Mouse (Mus musculus): ENCODE results near the gene Smu1. TPM values are rescaled to one million over a fixed set of nuclear protein-coding genes. Genes with fewer than 3 reads are reported as not detected.

Gene Smu1
- 10 to 100 TPM; 31.5 to 31.8 TPM for total RNA-seq (2021)

DNA sequence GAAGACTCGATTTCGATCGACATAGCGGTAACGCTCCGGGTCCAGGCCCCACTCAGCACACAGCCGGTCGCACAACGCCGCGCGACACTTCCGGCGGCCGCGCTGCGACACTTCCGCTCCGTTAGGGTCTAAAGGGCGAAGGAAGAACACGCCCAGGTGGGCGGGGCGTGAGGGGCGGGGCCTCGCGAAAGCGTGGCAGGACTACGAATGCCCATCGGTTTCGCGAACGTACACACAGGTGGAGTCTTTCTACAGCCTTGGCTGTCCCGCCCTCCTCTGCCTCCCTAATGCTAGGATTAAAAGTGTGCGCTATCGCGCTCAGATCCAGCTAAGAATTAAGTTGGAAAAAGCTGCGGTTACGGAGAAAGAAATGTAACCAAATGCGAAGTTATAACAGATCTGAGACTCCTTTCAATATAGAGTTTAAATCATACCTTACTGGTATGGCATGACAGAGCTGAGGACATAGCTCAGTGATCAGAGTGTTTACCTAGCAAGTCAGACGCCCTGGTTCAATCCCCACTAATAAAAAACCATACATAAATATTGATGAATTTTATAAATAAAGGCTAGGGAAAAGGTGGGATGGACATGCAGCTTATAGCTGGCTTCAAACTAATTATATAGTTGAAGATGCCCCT is at the start of gene Smu1:
Gene Smu1 (minus strand): TSS at position 144 of the 641 bp plus-strand sequence.
- intact Hi-C loops (cut with DNase I): loop anchor here (2.0 kb wide), 1 partner anchor 31 kb away; no protein-coding TSS in a partner anchor
- peak; percentile 90 for DNase-seq (ENCODE audit: low spot score)

DNA sequence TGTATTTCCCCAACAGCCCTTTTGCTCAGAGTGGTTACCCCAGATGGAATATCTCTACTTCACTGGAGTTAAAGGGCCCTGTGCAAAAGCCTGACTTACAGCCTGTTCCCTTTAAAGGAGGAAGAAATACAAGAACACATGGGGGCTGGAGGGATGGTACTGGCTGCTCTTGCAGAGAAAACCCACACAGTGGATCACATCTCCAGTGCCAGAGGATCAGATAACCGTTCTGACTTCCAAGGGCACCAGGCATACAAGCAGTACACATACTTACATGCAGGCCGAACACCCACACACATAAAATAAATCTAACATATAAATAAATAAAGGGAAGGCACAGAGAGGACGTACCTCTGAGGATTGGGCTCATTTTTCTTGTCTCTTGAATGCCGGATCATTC is 49.7 kb upstream of the Smu1 start:
- no peak for DNase-seq (ENCODE audit: low spot score)
- intact Hi-C loops (cut with DNase I): no loop called here

DNA sequence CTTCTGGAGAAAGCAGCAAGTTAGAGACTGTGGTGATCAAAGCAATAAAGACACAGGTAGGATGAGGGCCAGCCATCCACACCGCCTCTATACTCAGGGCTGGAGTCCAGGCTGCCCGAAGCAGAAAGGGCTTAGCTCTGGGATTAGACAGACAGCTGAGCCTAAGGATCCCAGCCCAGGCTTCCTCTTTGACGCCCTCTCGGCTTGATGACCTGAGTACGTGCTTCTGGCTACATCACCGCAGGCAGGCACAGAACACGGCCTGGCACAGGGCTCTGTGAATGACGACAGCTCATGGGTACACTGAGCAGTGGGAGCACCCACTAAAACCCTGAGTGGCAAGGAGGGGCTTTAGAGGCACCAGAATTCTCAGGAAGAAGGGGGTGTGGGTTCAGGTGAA is 47.7 kb upstream of the Smu1 start:
- intact Hi-C loops (cut with DNase I): no loop called here
- DNase-seq (ENCODE audit: low spot score): no peak

DNA sequence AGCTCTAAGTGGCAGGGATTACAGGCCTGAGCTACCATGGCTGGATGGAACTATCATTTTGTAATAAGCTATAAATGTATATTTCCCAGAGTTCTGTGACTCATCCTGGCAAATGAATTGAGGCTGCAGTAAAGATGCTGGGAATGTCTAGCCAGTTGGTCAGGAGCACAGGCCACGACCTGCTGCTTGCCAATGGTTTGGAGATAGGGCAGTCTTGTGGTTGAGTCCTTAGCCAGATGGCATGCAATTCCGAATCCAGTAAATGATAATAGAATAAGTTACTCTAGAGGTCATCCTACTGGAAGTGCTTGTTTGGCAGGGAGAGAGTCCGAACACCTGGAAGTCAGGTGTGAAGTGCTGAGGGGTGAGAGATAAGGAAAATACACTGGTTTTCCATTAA is 45.1 kb upstream of the Smu1 start:
- DNase-seq (ENCODE audit: low spot score): no peak

DNA sequence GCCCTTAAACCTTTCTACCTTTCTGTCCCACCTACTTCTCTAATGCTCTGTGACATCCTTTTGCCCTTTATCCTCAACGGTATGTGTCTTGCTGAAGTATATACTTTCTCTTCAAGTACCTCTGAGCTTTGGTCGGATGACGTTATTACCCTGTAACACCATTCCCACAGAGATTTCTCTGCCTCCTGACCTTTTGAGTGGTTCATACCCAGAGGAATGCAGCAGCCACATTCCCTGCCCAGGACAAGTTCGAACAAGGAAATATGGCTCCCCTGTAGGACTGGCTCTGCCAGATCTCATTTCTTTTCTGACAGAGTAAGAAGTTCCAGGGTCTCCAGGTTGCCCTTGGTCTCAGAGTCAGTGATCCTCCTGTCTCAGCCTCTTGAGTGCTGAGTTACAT is 44.2 kb upstream of the Smu1 start:
- intact Hi-C loops (cut with DNase I): no loop called here
- DNase-seq (ENCODE audit: low spot score): no peak

More for the DNA sequence above, 45.1 kb upstream of the Smu1 start:
- intact Hi-C loops (cut with DNase I): no loop called here

DNA sequence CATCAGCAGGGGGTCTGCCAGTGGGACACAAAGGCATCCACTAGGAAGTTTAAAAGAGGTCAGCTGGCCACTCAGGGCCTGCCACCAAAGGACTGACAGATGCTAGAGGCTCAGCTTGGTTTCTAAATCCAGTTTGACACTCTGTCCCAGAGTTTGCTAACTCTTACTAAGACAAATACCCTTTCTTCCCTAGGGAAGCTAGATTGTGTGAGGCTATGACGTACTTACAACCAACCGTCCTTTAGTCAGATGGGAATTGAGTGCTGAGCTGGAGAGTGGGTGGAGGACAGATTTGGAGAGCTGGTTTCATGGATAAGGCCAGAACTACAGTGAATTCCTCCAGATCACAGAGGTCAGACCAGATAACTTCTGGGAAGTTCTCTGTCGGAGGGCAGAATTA is 43.1 kb upstream of the Smu1 start:
- intact Hi-C loops (cut with DNase I): no loop called here

DNA sequence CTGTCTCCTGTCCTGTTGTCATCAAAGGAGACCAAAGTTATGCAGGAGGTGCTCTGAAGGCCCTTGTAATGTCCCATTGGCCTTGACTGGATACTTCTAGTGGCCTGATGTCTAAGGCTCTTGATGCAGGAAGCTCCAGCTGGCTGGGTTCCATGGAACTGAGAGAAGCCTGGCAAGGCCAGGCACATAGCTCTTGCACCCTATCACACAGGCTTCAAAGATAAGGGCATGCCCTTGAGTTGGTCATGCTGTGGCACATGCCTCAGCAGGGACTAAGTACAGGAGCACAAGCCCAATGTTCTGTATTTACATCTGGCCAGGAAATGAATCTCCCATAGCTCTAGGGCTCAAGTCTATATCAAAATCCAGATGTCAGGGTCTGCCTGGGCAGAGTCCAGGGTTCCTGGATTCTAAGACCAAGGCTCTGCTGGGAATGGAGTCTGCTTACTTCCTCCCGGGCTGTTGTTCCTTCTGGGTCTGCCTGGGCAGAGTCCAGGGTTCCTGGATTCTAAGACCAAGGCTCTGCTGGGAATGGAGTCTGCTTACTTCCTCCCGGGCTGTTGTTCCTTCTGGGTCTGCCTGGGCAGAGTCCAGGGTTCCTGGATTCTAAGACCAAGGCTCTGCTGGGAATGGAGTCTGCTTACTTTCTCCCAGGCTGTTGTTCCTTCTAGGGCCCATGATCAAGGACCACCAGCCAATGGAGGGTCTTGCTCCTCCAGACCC is 41.3 kb upstream of the Smu1 start:
- peak; percentile 51 for DNase-seq (ENCODE audit: low spot score)
- intact Hi-C loops (cut with DNase I): loop anchor here (5.0 kb wide), 1 partner anchor 38 kb away; no protein-coding TSS in a partner anchor

More for the DNA sequence above, 43.1 kb upstream of the Smu1 start:
- no peak for DNase-seq (ENCODE audit: low spot score)

DNA sequence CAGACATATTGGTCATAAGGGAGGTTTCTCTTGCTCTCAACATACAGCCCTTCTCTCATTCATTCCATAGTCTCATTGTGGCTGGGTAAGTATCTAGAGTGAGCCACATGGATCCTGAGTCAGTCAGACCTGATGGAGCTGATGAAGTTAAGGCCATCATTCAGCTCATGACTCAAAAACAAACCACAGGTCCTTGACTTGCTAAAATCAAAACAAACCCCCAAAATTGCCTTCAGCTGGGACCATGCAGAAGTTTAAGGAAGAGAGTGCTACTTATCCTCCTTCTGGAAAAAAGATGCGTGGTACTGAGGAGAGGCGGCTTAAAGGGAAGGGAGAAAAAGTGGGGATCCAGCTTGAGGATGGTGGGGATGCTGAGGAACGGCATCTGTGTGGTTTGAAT is 38.0 kb upstream of the Smu1 start:
- no peak for DNase-seq (ENCODE audit: low spot score)
- intact Hi-C loops (cut with DNase I): loop anchor here (5.0 kb wide), 1 partner anchor 42 kb away; no protein-coding TSS in a partner anchor

DNA sequence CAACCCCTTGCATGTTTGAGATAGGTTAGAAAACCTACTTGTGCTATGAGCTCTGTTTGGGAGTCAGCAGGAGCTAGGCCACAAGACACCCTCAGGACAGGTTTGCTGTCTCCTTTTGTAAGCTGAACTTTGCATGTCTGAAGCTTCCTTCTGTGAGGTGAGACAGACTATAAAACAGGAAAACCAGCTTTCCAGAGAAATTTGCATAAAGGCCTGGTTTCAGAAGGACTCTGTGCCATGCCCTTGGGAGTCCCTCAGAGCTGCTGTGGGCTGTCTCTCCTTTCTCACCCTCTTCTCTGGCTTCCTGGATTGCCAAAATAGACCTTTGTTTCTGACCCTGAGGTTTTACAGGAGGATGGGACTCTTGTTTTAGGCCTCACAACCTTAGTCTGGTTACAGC is 36.6 kb upstream of the Smu1 start:
- intact Hi-C loops (cut with DNase I): no loop called here
- no peak for DNase-seq (ENCODE audit: low spot score)

DNA sequence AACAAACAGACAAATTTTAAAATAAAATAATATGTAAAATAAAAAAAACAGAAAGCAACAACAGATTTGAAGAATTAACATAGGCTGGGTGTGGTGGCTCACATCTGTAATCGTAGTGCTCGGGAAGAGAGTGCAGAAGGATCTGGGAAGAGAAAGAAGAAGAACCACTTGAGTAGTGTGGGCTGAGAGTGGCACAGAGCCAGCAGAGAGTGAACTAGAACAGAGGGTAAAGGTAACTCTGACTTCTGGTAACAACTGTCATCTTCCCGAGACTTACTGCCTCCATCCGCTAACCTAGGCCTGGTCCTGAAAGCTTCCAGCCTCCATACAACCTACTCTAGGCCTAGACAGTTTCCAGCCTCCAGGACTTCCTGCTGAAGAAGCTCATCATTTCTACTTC is 33.5 kb upstream of the Smu1 start:
- intact Hi-C loops (cut with DNase I): no loop called here
- DNase-seq (ENCODE audit: low spot score): no peak

DNA sequence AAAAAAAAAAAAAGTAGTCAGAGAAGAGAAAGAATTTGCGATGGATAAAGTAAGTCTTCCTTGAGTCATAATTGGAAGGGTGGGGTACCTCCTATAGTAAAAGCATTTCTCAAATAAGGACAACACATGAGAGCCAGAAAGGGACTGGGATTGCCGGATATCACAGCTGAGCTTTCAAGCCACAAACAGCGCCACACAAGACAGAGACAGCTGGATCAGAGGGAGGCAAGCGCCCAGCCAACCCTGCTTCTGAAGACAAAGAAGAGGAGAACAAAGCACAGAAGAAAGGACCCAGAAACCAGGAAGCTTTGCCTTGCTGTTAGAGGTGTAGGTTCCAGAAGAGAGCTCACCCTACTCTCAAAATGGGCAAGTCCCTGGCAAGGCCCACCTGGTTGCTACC is 28.9 kb upstream of the Smu1 start:
- intact Hi-C loops (cut with DNase I): no loop called here
- DNase-seq (ENCODE audit: low spot score): no peak

DNA sequence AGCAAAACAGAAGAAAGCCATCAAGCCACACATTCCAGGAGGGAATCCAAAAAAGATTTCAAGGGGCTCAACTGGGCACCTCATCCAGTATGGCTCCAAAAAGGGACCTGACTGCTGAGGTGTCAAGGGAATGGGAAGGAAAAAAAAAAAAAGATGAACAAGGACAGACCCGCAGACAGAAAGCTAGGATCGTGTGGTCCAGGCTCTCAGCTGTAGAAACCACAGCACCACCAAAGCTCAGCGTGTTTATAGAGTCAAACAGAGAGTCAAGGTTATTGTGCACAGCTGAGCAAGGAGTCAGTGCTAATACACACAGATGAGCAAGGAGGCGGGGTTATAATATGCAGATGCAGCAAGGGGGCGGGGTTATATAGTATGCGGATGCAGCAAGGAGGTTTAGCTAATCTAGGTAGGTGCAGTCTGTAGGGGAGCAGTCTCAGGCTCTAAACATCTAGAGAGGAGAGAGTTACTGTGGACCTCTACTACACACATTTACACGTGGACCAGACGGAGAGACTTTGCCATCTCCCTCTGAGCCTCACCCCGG is 28.0 kb upstream of the Smu1 start:
- intact Hi-C loops (cut with DNase I): no loop called here
- DNase-seq (ENCODE audit: low spot score): no peak

DNA sequence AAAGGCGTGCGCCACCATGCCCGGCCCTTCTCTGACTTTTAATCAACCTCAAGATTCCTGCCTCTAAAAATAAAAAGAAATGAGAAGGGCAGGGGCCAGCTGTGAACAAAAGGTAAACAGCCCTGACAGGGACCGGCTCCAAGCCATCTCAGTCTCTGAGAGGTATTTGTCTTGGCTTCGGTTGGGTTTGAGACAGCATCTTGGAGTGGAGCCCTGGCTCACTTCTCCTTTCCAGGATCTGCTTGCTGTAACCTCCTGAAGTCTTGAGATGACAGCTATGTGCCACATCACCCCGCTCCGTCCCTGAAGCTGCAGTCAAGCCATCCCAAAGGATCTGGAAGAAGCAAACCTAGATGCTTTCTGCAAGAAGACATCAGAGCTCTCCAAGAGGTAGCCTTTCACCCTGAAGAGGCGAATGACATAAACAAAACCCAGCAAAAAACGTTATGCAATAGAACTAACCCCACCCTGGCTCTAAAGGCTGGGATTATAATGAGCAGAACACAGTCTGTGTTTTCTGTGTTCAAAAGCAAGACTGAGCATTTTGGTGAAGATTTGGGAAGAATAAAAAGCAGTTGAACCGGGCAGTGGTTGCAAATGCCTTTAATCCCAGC is 26.9 kb upstream of the Smu1 start:
- intact Hi-C loops (cut with DNase I): no loop called here
- peak; percentile 74 for DNase-seq (ENCODE audit: low spot score)

DNA sequence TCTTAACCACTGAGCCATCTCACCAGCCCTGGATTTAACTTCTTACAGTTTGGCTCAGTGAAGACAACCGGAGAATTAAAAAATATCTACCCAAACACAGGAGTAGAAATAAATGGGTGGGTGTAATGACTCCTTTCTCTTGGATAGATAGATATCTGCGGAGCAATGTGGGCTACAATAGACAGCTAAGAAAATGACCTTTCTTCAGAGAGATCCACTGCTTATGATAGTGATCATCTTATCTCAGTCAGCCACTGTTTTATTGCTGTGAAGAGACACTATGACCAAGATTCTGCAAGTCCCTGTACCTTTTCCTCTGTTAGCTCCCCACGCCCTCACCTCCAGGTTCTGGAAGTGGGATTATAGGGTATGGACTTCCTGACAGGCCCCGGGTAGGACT is 25.3 kb upstream of the Smu1 start:
- DNase-seq (ENCODE audit: low spot score): no peak
- intact Hi-C loops (cut with DNase I): no loop called here

DNA sequence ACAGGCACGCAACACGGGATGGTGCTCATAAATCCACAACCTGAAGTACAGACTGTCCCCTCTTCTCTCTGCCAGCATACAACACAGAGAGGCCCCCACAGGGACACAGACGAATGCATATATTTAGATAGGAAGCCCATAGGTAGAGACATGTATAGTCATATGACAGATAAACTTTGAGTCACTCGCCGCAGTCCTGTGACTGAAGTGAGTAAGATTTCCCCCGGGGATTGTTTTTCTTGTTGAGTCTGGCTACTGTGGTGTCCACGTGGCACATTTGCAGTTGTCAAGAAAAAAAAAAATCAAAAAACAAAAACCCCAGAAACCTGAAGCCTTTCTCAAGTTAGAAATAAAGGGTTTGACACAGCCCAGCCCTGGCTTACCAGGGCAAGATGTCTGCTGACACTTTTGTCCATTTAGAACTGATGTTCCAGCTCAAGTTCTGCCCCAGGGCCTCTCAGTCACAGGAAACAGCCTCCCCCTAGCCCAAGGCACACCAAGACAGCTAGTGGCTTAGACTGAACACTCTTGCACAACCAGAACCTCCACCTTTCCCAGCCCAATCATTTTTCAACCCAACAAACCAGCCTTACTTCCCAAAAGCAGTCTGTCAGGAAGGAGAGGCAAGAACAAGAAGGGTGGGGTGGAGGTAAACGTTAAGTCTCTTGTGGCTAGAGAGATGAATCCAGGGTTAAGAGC is 24.2 kb upstream of the Smu1 start:
- intact Hi-C loops (cut with DNase I): loop anchor here (2.0 kb wide), 1 partner anchor 71 kb away; no protein-coding TSS in a partner anchor
- DNase-seq (ENCODE audit: low spot score): no peak

DNA sequence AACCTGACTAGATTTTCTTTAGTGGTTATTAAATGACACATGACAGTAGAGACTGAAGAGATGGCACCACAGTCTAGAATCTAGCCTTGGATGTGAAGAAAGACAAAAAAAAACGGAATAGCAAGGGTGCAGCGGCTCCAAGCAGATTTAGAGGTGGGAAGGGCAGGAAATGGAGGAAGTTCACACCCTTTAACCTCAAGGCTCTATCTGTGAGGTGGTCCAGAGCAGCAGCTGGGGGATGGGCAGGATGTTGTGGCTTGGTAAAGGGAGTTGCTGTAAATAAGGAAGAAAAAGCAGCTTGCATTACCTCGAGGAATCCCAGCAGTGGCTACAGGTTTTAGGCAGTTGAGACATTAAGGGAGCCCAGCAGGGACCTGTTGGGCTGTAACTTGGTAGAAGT is 23.4 kb upstream of the Smu1 start:
- intact Hi-C loops (cut with DNase I): loop anchor here (2.0 kb wide), 1 partner anchor 72 kb away; no protein-coding TSS in a partner anchor
- DNase-seq (ENCODE audit: low spot score): no peak

DNA sequence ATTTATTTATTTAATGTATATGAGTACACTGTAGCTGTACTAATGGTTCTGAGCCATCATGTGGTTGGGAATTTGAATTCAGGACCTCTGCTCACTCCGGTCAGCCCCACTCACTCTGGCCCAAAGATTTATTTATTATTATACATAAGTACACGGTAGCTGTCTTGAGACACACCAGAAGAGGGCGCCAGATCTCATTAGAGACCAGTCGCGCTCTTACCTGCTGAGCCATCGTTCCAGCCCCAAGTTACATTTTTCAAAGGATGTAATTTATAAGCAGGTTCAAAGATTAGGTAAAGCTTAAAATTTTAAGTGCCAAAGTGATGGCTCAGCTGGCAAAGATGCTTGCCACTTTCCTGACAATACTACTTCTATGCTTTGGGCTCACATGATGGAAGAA is 20.9 kb upstream of the Smu1 start:
- no peak for DNase-seq (ENCODE audit: low spot score)
- intact Hi-C loops (cut with DNase I): loop anchor here (1.0 kb wide), 1 partner anchor 128 kb away; no protein-coding TSS in a partner anchor

DNA sequence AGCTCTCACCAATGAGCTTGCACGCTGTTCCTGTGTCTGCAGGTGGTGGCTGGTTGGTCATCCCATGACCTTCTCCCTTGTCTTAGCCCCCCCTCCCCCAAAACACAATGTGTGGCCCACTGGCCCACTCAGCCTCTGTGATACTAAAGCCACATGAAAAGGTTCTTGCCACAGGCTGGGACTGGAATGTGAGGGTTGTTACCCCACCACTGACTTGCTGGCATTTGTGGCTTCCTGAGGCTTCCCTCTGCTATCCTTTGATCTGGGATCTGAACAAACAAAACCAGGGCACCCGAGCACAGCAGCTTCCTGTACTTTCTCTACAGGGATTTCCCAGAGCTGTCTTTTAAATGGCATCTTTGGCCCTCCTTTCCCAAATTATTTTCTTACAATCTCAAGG is 19.4 kb upstream of the Smu1 start:
- DNase-seq (ENCODE audit: low spot score): no peak
- intact Hi-C loops (cut with DNase I): no loop called here

DNA sequence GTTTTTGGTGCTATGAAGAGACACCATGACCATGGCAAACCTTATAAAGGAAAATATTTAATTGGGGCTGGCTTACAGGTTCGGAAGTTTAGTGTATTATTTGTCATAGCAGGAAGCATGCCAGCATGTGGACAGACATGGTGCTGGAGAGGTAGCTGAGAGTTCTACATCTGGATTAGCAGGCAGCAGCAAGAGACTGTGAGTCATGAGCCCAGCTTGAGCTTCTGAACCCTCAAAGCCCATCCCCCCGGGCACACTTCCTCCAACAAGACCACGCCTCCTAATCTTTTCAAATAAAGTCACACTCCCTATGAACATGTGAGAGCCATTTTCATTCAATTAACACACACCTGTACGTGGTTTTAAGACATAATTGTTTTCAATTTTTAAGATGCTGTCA is 18.7 kb upstream of the Smu1 start:
- DNase-seq (ENCODE audit: low spot score): no peak
- intact Hi-C loops (cut with DNase I): no loop called here
